Mouse (Mus musculus): Measurements from ENCODE around the gene Ccr9.

DNA sequence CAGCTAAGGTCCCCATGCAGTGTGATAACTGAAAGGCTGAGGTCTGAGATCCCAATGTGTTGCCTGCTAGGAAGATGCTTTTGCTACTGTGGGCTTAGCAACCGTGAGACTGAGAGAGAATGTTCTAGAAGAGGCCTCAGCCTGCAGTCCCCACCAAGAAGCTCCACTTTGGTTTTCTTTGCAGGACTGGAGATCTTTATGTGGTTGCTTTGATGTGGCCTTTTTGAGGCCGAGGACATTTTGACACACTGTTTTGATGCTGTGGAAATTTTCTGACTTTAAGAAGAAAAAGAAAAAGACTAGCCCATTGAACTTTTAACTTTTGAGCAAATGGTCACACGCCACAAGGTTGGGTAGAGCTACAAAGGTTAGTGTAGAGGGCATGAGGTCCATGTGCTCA is 82.6 kb downstream of the Ccr9 start:
- no peak for TF ChIP-seq CTCF (IDR thresholded peaks at IDR 0.05; ENCODE audit: low read depth)
- no peak for TF ChIP-seq EP300 (IDR thresholded peaks at IDR 0.05; ENCODE audit: low read depth)

Data from liver, postnatal 0 days (tissue).